Mouse (Mus musculus): Measurements from ENCODE around the gene Dcst1. TPM values are rescaled to one million over a fixed set of nuclear protein-coding genes. Genes with fewer than 3 reads are reported as not detected.

Gene Dcst1
- polyA plus RNA-seq, 1 experiment = 74.5 TPM

- no peaks in the 10 kb centered on the region for H3K27me3 ChIP-seq (ENCODE audit: control insufficient read depth, insufficient read depth, low read length)
- no peaks in the 10 kb centered on the region for H3K36me3 ChIP-seq (ENCODE audit: control insufficient read depth, insufficient read depth, low read length)
- H3K4me3 ChIP-seq (ENCODE audit: control insufficient read depth, low read depth, low read length) = no peak overlapping the region
- TF ChIP-seq CTCF (IDR thresholded peaks at IDR 0.05; ENCODE audit: control insufficient read depth, insufficient read depth, insufficient replicate concordance, low read depth, low read length) = no peak
- no peak for TF ChIP-seq POLR2A (IDR thresholded peaks at IDR 0.05; ENCODE audit: control insufficient read depth, low read depth, low read length)
- no peak overlapping the region for H3K27ac ChIP-seq (ENCODE audit: control insufficient read depth, insufficient read depth, low read depth, low read length)
- peaks cover 7% of the 10 kb centered on the region for H3K4me1 ChIP-seq (ENCODE audit: control insufficient read depth, insufficient read depth, low read length)
Observed at GRCm38 (mm10) chr3:89382033-89382882, 17.2 kb upstream of the Dcst1 start.

GRCm38 (mm10) chr3:89381233-89381632 lies 16.2 kb upstream of the Dcst1 start:
- Histone ChIP-seq H3K4me3 (ENCODE audit: control insufficient read depth, low read depth, low read length) (no peak overlapping the region), H3K4me1 (ENCODE audit: control insufficient read depth, insufficient read depth, low read length) (peaks cover 7% of the 10 kb centered on the region), H3K27me3 (ENCODE audit: control insufficient read depth, insufficient read depth, low read length) (no peaks in the 10 kb centered on the region)

GRCm38 (mm10) chr3:89380711-89381110 lies 15.7 kb upstream of the Dcst1 start:
- Histone ChIP-seq H3K27me3 (ENCODE audit: control insufficient read depth, insufficient read depth, low read length) (no peaks in the 10 kb centered on the region), H3K27ac (ENCODE audit: control insufficient read depth, insufficient read depth, low read depth, low read length) (no peak overlapping the region), H3K4me3 (ENCODE audit: control insufficient read depth, low read depth, low read length) (no peak overlapping the region), H3K4me1 (ENCODE audit: control insufficient read depth, insufficient read depth, low read length) (peaks cover 7% of the 10 kb centered on the region), H3K36me3 (ENCODE audit: control insufficient read depth, insufficient read depth, low read length) (no peaks in the 10 kb centered on the region)
- TF ChIP-seq CTCF (IDR thresholded peaks at IDR 0.05; ENCODE audit: control insufficient read depth, insufficient read depth, insufficient replicate concordance, low read depth, low read length) (no peak), POLR2A (IDR thresholded peaks at IDR 0.05; ENCODE audit: control insufficient read depth, low read depth, low read length) (no peak)

More at GRCm38 (mm10) chr3:89381233-89381632, 16.2 kb upstream of the Dcst1 start:
- Histone ChIP-seq H3K27ac (ENCODE audit: control insufficient read depth, insufficient read depth, low read depth, low read length) (no peak overlapping the region), H3K36me3 (ENCODE audit: control insufficient read depth, insufficient read depth, low read length) (no peaks in the 10 kb centered on the region)
- TF ChIP-seq POLR2A (IDR thresholded peaks at IDR 0.05; ENCODE audit: control insufficient read depth, low read depth, low read length) = no peak
- TF ChIP-seq CTCF (IDR thresholded peaks at IDR 0.05; ENCODE audit: control insufficient read depth, insufficient read depth, insufficient replicate concordance, low read depth, low read length) = no peak

- H3K27ac ChIP-seq (ENCODE audit: control insufficient read depth, insufficient read depth, low read depth, low read length) = no peak overlapping the region
- TF ChIP-seq CTCF (IDR thresholded peaks at IDR 0.05; ENCODE audit: control insufficient read depth, insufficient read depth, insufficient replicate concordance, low read depth, low read length) (no peak), POLR2A (IDR thresholded peaks at IDR 0.05; ENCODE audit: control insufficient read depth, low read depth, low read length) (no peak)
- no peaks in the 10 kb centered on the region for H3K27me3 ChIP-seq (ENCODE audit: control insufficient read depth, insufficient read depth, low read length)
- H3K36me3 ChIP-seq (ENCODE audit: control insufficient read depth, insufficient read depth, low read length) = no peaks in the 10 kb centered on the region
- H3K4me3 ChIP-seq (ENCODE audit: control insufficient read depth, low read depth, low read length) = no peak overlapping the region
- peaks cover 7% of the 10 kb centered on the region for H3K4me1 ChIP-seq (ENCODE audit: control insufficient read depth, insufficient read depth, low read length)
Observed at GRCm38 (mm10) chr3:89380291-89380690, 15.2 kb upstream of the Dcst1 start.

GRCm38 (mm10) chr3:89379388-89380131 lies 14.5 kb upstream of the Dcst1 start:
- H3K4me3 ChIP-seq (ENCODE audit: control insufficient read depth, low read depth, low read length) = no peak overlapping the region
- no peaks in the 10 kb centered on the region for H3K27me3 ChIP-seq (ENCODE audit: control insufficient read depth, insufficient read depth, low read length)
- no peaks in the 10 kb centered on the region for H3K36me3 ChIP-seq (ENCODE audit: control insufficient read depth, insufficient read depth, low read length)
- no peak for TF ChIP-seq CTCF (IDR thresholded peaks at IDR 0.05; ENCODE audit: control insufficient read depth, insufficient read depth, insufficient replicate concordance, low read depth, low read length)
- no peak for TF ChIP-seq POLR2A (IDR thresholded peaks at IDR 0.05; ENCODE audit: control insufficient read depth, low read depth, low read length)
- H3K27ac ChIP-seq (ENCODE audit: control insufficient read depth, insufficient read depth, low read depth, low read length) = no peak overlapping the region
- H3K4me1 ChIP-seq (ENCODE audit: control insufficient read depth, insufficient read depth, low read length) = peaks cover 7% of the 10 kb centered on the region

GRCm38 (mm10) chr3:89378394-89379067 lies 13.5 kb upstream of the Dcst1 start:
- no peaks in the 10 kb centered on the region for H3K27me3 ChIP-seq (ENCODE audit: control insufficient read depth, insufficient read depth, low read length)
- no peak overlapping the region for H3K27ac ChIP-seq (ENCODE audit: control insufficient read depth, insufficient read depth, low read depth, low read length)
- peaks cover 7% of the 10 kb centered on the region for H3K4me1 ChIP-seq (ENCODE audit: control insufficient read depth, insufficient read depth, low read length)
- H3K36me3 ChIP-seq (ENCODE audit: control insufficient read depth, insufficient read depth, low read length) = no peaks in the 10 kb centered on the region
- peak overlapping the region; percentile 69 for H3K4me3 ChIP-seq (ENCODE audit: control insufficient read depth, low read depth, low read length)
- TF ChIP-seq POLR2A (IDR thresholded peaks at IDR 0.05; ENCODE audit: control insufficient read depth, low read depth, low read length) (no peak), CTCF (IDR thresholded peaks at IDR 0.05; ENCODE audit: control insufficient read depth, insufficient read depth, insufficient replicate concordance, low read depth, low read length) (peak; percentile 97)

GRCm38 (mm10) chr3:89377831-89378230 lies 12.8 kb upstream of the Dcst1 start:
- Histone ChIP-seq H3K4me3 (ENCODE audit: control insufficient read depth, low read depth, low read length) (no peak overlapping the region), H3K4me1 (ENCODE audit: control insufficient read depth, insufficient read depth, low read length) (peaks cover 10% of the 10 kb centered on the region), H3K27me3 (ENCODE audit: control insufficient read depth, insufficient read depth, low read length) (no peaks in the 10 kb centered on the region), H3K27ac (ENCODE audit: control insufficient read depth, insufficient read depth, low read depth, low read length) (no peak overlapping the region), H3K36me3 (ENCODE audit: control insufficient read depth, insufficient read depth, low read length) (no peaks in the 10 kb centered on the region)
- TF ChIP-seq CTCF (IDR thresholded peaks at IDR 0.05; ENCODE audit: control insufficient read depth, insufficient read depth, insufficient replicate concordance, low read depth, low read length) (no peak), POLR2A (IDR thresholded peaks at IDR 0.05; ENCODE audit: control insufficient read depth, low read depth, low read length) (no peak)
